Mouse (Mus musculus) monocyte, adult 2 months (primary cell): ENCODE measurements around the gene Adam26a.
"Not testable (repeated sequence)": the region's sequence is repeated elsewhere in the genome, so short reads cannot be mapped to it uniquely, and the experiment has no call there.

Experiments
- DNase-seq, 2 experiments: peaks; one replicate each; pipeline ENCODE4 v3.0.0; 2022; ENCODE audit warnings: low spot score in 2 of 2, low read depth in 1 of 2

Gene Adam26a

DNA sequence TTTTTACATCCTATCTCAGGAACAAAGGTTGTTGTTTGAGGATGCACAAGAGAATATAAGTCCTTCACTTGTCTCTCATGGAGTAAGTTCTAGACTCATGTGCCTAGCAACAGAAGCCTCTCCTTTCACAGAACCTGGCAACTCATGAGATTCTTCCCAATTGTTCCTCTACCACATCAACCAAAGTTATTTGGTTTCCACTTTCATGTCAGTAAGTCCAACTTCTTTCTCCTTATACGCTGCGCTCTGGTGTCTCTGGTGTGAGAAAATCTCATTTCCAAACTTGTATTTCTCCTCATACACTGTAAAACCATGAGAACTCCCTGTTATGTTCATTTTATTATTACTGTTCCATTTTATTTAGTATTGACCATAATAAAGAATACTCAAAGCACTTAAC, at the start of gene Adam26a:
Adam26a (minus strand) TSS at position 101 of the 400 bp plus-strand sequence.
- not testable (repeated sequence) for DNase-seq

DNA sequence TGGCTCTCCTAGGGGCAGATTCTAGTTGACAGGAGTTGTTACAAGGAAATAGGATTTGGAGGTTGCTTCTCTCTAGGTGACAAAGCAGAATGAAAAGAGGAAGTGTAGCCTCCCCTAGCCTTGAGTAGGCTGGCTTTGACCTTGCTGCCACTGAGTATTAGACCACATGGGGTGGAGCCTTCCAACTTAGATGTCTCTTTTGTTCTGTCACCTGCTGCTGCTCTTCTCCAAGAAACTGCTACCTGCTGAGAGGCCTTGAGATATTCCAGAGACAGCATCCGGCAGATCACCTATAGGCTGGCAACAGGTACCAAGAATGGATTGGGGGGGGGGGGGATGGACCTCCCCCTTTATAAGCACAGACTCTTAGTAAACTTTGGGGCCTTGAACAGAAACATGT, 39.5 kb upstream of the Adam26a start:
- no peak for DNase-seq

DNA sequence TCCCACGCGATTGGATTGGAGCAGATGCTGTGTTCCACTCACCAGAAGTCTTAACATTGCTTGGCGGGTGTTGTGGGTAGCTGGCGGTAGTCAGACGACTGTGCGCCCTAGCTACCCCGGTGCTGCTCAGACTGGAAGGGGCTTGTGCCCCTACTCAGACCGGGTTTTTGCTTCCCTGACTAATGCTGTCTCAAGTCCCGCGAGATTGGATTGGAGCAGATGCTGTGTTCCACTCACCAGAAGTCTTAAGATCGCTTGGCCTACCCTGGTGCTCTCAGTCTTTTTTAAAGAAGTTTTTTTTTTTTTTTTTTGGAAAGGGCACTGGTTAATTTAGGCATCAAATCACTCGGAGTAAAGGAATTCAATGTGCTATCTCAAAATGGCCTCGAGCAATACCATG, 27.1 kb upstream of the Adam26a start:
- DNase-seq = not testable (repeated sequence)

DNA sequence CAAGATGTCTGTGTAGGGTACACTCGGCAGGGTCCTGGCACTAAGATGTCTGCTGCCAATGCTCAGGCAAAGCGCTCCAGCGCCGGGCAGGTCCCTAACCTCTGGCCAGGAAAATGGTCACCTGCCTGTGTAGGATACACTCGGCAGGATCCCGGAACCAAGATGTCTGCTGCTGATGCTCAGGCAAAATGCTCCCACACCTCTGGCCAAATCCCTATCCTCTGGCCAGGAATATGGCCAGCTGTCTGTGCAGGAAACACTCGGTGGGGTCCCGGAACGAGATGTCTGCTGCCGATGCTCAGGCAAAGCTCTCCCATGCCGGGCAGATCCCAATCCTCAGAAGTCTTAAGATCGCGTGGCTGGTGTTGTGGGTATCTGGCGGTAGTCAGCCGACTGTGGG, 26.7 kb upstream of the Adam26a start:
- DNase-seq = not testable (repeated sequence)

- not testable (repeated sequence) for DNase-seq
Measured at GRCm38 (mm10) chr8:43528006-43528405, 48.5 kb downstream of the Adam26a start, which contains the start of gene Adam26b. Gene Adam26b, minus strand, starts transcription at chr8:43528106.
